Mouse (Mus musculus) cerebellum, adult 2 months (tissue): ENCODE measurements around the gene Etl4. TPM values are rescaled to one million over a fixed set of nuclear protein-coding genes. Genes with fewer than 3 reads are reported as not detected.

ENCODE experiments used
- DNase-seq, 2 experiments: peaks; one replicate each; pipeline ENCODE4 v3.0.0; 2021
- H3K27ac ChIP-seq: fragments of 200-500 bp; 2 replicates; pipeline ENCODE4 v1.5.1; 2012; ENCODE audit warnings: low read length, control low read depth, inconsistent platforms; ENCODE audit not compliant: insufficient read depth
- H3K27me3 ChIP-seq: fragments of 200-500 bp; 2 replicates; pipeline ENCODE4 v1.6.1; 2012; ENCODE audit warnings: inconsistent platforms, mild to moderate bottlenecking, low read length, moderate library complexity; ENCODE audit not compliant: control insufficient read depth, insufficient read depth
- H3K4me1 ChIP-seq: fragments of 200-500 bp; 2 replicates; pipeline ENCODE4 v1.6.1; 2011; ENCODE audit warnings: low read length; ENCODE audit not compliant: control insufficient read depth, insufficient read depth
- H3K4me3 ChIP-seq: fragments of 200-500 bp; replicated peaks from 2 replicates; pipeline ENCODE3; 2011; ENCODE audit warnings: mild to moderate bottlenecking, low read depth, low read length, control low read depth; ENCODE audit not compliant: insufficient read depth
- CTCF ChIP-seq: fragments of 200-500 bp; IDR thresholded peaks from 2 replicates; pipeline ENCODE4 v1.5.1; 2011; ENCODE audit warnings: low read depth, mild to moderate bottlenecking, control low read depth, low read length, moderate library complexity, borderline replicate concordance; ENCODE audit not compliant: insufficient read depth
- POLR2A ChIP-seq: fragments of 200-500 bp; IDR thresholded peaks from 2 replicates; pipeline ENCODE4 v1.6.1; 2011; ENCODE audit warnings: low read length, control low read depth, borderline replicate concordance; ENCODE audit not compliant: insufficient read depth
- WGBS: fragments of 180-500 bp; shearing (Covaris S2); methylation state at CpG from one replicate; pipeline ENCODE4 v1.1.7; 2018; 5-methylcytosine and 5-hydroxymethylcytosine counted together
- polyA plus RNA-seq: library from polyadenylated mRNA; depleted of rRNA; stranded (reverse); fragments of >200 nt; gene quantifications from 2 replicates; pipeline ENCODE4 v1.2.3, GENCODE M21; 2012

Gene Etl4
- polyA plus RNA-seq, 1 experiment = 40.1 TPM

GRCm38 (mm10) chr2:20284425-20284824 is 374.8 kb downstream of the Etl4 start:
- TF ChIP-seq POLR2A (no peak), CTCF (no peak)
- Histone ChIP-seq H3K27me3 (no peaks in the 10 kb centered on the region), H3K4me3 (no peak overlapping the region), H3K4me1 (no peaks in the 10 kb centered on the region), H3K27ac (no peak overlapping the region)
- DNase-seq = no peak
- WGBS = 59% methylated on average over 2 of the region's 2 CpGs

- H3K27me3 ChIP-seq = no peaks in the 10 kb centered on the region
- WGBS = 68% methylated on average over 4 of the region's 4 CpGs
- no peak for DNase-seq
- H3K27ac ChIP-seq = no peak overlapping the region
- H3K4me1 ChIP-seq = no peaks in the 10 kb centered on the region
- TF ChIP-seq CTCF = no peak
- H3K4me3 ChIP-seq = no peak overlapping the region
These were observed 381.6 kb downstream of the Etl4 start for GRCm38 (mm10) chr2:20290982-20291740.

DNA sequence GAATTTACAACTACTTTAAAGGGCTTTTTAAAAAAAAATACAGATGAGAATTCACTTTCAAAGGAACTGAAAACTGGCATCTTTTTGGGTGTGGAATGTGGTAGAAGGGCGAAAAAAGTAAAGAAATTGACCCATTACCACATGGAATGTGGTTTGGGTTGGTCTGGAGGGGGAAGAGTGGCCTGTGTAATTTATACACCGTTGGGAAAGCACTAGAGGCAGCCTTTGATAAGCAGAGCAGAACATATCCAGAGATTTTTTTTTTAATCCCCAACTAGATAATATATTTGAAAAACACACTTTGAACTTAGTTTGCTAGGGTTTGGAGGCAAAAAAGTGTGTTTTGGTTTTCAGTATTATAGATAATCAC is 382.1 kb downstream of the Etl4 start:
- Histone ChIP-seq H3K27ac (no peak overlapping the region), H3K27me3 (no peaks in the 10 kb centered on the region), H3K4me1 (no peaks in the 10 kb centered on the region), H3K4me3 (no peak overlapping the region)
- 55% methylated on average over 2 of the region's 2 CpGs for WGBS
- no peak for DNase-seq
- TF ChIP-seq POLR2A = no peak
- TF ChIP-seq CTCF = no peak

DNA sequence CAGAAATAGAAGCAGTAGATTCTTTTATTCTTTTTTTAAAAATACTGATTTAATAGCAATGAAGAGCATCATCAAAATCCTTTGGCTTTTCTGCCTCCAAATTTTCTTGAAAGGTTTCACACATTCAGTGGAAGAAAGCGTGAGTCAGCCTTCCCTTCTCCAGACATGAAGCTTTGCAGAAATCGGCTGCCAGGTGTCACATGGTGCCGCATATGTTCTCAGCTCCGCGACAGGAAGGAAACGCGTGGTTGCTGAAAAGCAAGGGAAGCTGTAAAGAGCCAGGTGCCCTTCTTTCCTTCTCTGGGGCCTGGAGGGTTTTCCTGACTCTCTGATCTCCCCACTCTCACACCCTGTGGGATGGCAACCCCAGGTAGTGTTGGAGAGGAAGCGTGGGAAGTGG is 383.8 kb downstream of the Etl4 start:
- 39% methylated on average over 8 of the region's 8 CpGs for WGBS
- H3K27ac ChIP-seq = no peak overlapping the region

DNA sequence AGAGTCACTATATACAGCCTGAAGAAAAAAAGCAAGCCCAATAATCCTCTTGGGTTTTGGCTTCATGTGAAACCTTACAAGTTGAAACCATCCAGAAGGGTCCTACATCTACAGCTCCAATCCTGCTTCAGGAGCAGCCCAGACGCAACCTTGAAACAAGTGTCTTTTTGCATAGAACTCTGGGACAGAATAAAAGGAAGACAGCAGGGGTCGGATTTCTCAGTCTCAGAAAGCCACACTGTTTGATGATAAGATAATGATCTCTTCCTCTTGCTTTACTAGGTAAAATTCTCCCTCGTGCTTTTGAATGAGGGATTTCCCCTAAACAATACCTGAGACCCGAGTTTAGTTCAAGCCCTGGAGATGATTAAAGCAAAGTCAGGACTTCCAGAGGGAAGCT is 385.0 kb downstream of the Etl4 start:
- DNase-seq = no peak
- Histone ChIP-seq H3K4me1 (no peaks in the 10 kb centered on the region), H3K27me3 (no peaks in the 10 kb centered on the region), H3K27ac (no peak overlapping the region), H3K4me3 (no peak overlapping the region)
- WGBS = 45% methylated on average over 4 of the region's 4 CpGs
- TF ChIP-seq POLR2A (no peak), CTCF (no peak)

More for the DNA sequence above, 383.8 kb downstream of the Etl4 start:
- Histone ChIP-seq H3K4me3 (no peak overlapping the region), H3K4me1 (no peaks in the 10 kb centered on the region), H3K27me3 (no peaks in the 10 kb centered on the region)
- DNase-seq = peak; percentile 55 to 69
- TF ChIP-seq CTCF = no peak
- no peak for TF ChIP-seq POLR2A

DNA sequence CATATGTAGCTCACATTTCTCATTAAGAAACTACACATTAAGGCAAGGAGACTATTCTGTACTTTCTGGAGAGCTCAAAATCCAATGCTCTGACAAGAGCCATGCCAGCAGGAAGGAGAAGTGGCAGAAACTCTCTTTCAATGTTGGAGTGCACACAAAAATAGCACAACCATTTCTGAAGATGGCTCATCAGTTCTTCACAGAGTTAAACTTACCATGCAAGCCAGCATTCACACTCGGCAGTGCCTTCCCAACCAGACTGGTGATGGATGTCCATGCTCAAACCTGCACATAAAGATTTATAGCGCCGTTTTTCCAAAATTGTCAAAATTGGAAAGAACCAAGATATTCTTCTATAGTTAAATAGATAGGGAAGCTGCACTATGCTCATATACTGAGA is 392.9 kb downstream of the Etl4 start:
- Histone ChIP-seq H3K4me1 (no peaks in the 10 kb centered on the region), H3K27me3 (no peaks in the 10 kb centered on the region), H3K4me3 (no peak overlapping the region), H3K27ac (no peak overlapping the region)
- 93% methylated on average over 3 of the region's 3 CpGs for WGBS
- TF ChIP-seq POLR2A (no peak), CTCF (no peak)
- no peak for DNase-seq

DNA sequence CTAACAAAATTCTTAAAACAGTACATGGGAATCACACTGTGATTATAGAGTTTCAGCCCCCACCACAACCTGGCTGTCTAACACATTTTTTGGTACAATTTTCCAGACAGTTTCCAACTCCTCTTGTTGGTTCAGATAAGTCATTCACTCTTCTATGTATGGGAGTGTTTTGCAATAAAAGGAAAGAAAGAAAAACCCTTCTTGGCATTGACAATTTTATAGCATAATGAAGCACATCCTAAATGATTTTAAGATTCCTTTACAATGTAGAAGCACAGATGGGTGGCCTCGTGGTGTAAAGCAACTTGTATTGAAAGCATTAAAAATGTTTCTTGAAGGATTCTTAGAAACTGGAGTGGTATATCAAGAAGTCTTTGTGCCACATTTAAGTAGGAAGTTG is 415.4 kb downstream of the Etl4 start:
- TF ChIP-seq CTCF = no peak
- no peak for DNase-seq
- H3K4me1 ChIP-seq = no peaks in the 10 kb centered on the region
- no peak overlapping the region for H3K4me3 ChIP-seq
- WGBS = 62% methylated on average over 1 of the region's 1 CpGs
- no peak overlapping the region for H3K27ac ChIP-seq
- H3K27me3 ChIP-seq = no peaks in the 10 kb centered on the region

DNA sequence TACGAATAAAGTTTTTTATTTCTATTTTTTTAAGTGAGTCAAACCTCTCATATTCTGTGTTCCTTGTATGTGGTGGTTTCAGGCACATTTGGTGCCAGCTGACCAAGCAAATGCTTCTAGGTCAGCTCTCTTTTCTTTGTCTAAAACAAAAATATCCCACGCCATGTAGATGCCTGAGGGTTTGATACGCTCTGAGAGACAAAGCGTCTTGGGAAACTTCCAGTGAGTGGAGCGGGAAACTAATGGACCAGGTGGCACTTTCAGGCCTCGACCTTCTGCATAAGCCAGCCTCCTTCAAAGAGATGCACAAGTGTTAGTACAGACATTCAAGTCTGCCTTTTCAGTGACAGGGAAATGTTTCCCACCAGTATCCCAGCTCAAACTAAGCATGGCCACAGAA is 426.6 kb downstream of the Etl4 start:
- no peak for TF ChIP-seq POLR2A
- Histone ChIP-seq H3K27me3 (no peaks in the 10 kb centered on the region), H3K27ac (no peak overlapping the region), H3K4me3 (no peak overlapping the region), H3K4me1 (no peaks in the 10 kb centered on the region)
- peak; percentile 12 to 43 for DNase-seq
- WGBS = 61% methylated on average over 6 of the region's 6 CpGs
